Mouse (Mus musculus) brain, embryonic 14.5 days (tissue): ENCODE measurements at regions not wholly inside any gene's neighbourhood (a gene's known extent, or its start where the extent isn't known, plus 50 kb on each side); places are given as distances from the start of the nearest gene placed in this dataset.

Experiments
- CTCF ChIP-seq: fragments of 200-500 bp; IDR thresholded peaks from 2 replicates; pipeline ENCODE4 v1.5.1; 2012; ENCODE audit warnings: inconsistent platforms, mild to moderate bottlenecking, moderate library complexity, borderline replicate concordance; ENCODE audit not compliant: insufficient read depth, insufficient read length; ENCODE audit errors: extremely low read depth
- POLR2A ChIP-seq: fragments of 200-500 bp; IDR thresholded peaks from 2 replicates; pipeline ENCODE4 v1.6.1; 2012; ENCODE audit warnings: mild to moderate bottlenecking, inconsistent platforms, borderline replicate concordance; ENCODE audit not compliant: poor library complexity, insufficient read depth, insufficient read length, severe bottlenecking; ENCODE audit errors: extremely low read depth

DNA sequence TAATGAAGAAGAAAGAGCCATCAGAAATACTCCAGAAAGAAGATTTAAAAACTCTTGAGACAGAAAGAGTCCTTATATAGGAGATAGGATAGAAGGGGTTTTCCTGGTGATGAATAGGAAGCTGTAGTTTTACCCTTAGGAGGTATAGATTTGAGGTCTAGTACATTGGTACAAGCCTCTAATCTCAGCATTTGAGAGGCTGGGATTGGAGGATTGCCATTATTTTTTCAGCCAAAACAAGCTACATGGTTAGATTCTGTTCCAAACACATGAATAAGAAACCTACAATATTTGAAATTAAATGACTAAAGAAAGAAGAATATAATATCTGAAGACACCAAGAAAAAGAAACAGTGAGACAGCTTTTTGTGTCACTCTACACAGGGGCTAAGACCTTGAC is 375.9 kb upstream of the Defb41 start:
- TF ChIP-seq CTCF (no peak), POLR2A (no peak)
